Mouse (Mus musculus): ENCODE data around the gene Kif21a.

Kif21a gene

DNA sequence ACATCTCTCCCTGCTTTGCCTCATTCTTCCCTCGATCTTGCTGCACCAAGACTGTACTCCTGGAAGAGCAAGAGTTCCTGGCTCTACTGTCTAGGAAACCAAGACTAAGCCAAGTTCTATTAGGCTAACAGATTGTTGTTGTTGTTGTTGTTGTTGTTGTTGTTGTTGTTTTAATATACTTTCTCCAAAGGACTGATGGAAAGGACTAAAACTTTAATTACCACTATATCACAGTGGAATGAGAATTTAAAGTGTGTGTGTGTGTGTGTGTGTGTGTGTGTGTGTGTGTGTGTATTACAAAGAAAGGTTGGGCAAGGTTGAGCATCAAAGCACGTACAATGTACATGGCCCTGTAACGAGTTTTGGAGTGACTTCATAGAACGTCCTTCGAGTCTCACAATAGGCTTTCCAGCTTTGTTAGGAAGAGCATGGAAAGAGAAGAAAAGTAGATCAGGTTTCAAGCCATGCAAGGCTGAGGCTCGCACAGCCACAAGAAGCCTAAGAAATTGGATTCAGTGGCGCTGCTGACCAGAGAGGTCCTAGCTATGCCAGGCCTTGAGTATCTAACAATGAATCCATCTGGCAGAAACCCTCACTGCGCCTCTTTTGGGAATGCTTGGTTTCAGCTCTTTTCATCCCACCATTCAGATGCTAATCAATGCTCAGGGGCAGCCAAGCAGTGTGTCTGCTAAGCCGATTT is 31.4 kb downstream of the Kif21a start:
- no peak for DNase-seq (ENCODE audit: inconsistent age in 2 of 2, low spot score in 1 of 2)

GRCm38 (mm10) chr15:91017261-91018160 is 32.2 kb downstream of the Kif21a start:
- DNase-seq (ENCODE audit: inconsistent age in 2 of 2, low spot score in 1 of 2): no peak

- no peak for DNase-seq (ENCODE audit: inconsistent age in 2 of 2, low spot score in 1 of 2)
These were observed 33.4 kb downstream of the Kif21a start for GRCm38 (mm10) chr15:91016366-91016765.

DNA sequence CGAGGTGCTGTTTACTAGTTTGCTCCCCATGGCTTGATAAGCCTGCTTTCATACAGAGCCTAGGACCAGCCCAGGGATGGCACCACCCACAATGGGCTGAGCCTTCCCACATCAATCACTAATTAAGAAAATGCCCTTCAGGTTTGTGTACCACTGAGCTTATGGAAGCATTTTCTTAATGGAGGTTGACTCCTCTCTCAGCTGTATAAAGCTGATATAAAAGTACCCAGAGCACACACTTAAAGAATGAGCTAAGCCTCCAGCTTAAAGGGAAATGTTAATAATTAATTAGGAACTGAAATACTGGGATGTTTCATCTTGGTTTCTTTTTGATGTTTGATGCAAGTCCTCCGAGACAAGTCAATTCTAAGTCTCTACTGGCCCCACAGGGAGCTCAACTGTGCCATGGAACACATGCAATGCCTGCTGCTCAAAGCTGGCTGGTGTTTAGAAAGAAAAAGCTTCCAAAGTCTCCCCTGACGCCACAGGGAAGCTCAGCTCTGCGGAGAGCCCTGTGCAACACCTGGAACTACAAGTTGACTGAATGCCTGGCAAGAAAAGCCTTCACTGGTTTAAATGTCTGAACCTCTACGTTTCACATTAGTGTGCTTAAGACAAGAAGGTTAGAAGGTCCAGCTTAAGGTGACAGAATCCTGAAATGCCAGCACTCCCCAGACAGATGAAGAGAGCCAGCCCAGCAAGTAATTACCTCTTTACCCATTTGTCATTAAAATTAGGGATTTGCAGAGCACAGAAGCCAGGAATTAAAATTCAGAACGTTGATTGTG is 36.8 kb downstream of the Kif21a start:
- DNase-seq (ENCODE audit: inconsistent age in 2 of 2, low spot score in 1 of 2): no peak

- DNase-seq (ENCODE audit: inconsistent age in 2 of 2, low spot score in 1 of 2): no peak
These were observed 39.5 kb downstream of the Kif21a start for GRCm38 (mm10) chr15:91010218-91010617.

DNA sequence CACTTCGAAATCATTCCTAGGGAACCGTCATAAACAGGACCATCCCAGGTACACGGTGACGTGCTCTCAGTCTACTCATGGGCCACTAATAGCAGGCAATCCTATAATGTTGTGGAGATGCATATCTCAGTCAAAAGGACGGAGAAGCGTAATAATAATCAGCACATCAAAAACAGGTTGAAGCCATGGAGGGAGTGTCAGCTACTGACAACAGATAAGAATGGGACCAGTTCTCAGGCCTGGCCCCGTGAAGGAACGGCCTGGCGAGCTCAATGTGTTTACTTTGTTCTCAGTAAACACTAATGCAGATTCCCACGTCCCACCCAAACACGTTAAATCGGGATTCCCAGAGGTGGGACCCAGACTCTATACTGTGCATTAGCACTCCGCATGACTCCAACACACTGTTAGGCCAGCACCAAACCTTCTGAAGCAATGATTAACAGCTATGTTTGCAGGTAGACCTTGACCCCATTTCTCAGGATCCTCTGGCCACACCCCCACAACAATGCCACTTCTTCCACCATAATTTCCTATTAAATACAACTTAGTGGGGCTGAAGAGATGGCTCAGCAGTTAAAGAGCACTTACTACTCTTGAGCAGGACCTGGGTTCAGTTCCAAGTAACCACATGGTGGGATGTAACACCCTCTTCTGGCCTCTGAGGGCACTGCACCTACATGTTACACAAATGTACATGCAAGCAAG is 42.5 kb downstream of the Kif21a start:
- DNase-seq (ENCODE audit: inconsistent age in 2 of 2, low spot score in 1 of 2): no peak

- DNase-seq (ENCODE audit: inconsistent age in 2 of 2, low spot score in 1 of 2): peak; percentile 47 to 78
These were observed 45.0 kb downstream of the Kif21a start for GRCm38 (mm10) chr15:91004726-91005125.

DNA sequence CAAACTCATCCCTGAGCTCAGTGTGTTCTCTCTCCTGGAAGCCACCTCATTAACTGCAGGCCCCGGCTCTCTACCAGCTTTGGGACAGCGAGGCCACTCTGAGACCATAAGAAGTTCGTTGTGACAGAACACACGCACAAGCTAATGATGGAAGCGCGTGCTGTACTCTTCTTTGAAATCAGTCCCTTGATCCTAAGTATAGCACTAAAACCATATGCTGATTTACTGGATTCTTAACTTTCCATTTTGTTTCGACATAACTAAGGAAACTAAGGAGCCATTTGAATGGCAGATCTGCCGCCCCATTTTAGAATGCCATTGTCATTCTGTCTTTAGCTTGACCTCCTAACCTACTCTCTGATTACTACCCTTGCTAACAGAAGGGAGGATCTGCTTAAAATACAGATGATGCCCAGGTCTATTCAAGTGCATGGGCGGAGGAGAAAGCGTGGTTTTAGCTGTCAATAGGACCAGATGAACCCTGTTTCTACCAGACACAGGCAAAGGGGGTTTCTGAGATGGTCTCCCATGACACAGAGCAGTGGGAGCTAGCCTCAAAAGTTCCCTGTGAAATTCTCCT is 48.6 kb downstream of the Kif21a start:
- no peak for DNase-seq (ENCODE audit: inconsistent age in 2 of 2, low spot score in 1 of 2)

GRCm38 (mm10) chr15:91000280-91001036 is 49.3 kb downstream of the Kif21a start:
- DNase-seq (ENCODE audit: inconsistent age in 2 of 2, low spot score in 1 of 2): no peak

- DNase-seq (ENCODE audit: inconsistent age in 2 of 2, low spot score in 1 of 2): no peak
These were observed 56.9 kb downstream of the Kif21a start for GRCm38 (mm10) chr15:90992871-90993270.

- DNase-seq (ENCODE audit: inconsistent age in 2 of 2, low spot score in 1 of 2): peak; percentile 47 to 75
These were observed 57.4 kb downstream of the Kif21a start for GRCm38 (mm10) chr15:90992388-90992787.

- DNase-seq (ENCODE audit: inconsistent age in 2 of 2, low spot score in 1 of 2): no peak
These were observed 57.9 kb downstream of the Kif21a start for GRCm38 (mm10) chr15:90991843-90992242.

GRCm38 (mm10) chr15:90987714-90988250 is 62.0 kb downstream of the Kif21a start:
- no peak for DNase-seq (ENCODE audit: inconsistent age in 2 of 2, low spot score in 1 of 2)

GRCm38 (mm10) chr15:90975914-90976313 is 73.8 kb downstream of the Kif21a start:
- no peak for DNase-seq (ENCODE audit: inconsistent age in 2 of 2, low spot score in 1 of 2)

- no peak for DNase-seq (ENCODE audit: inconsistent age in 2 of 2, low spot score in 1 of 2)
These were observed 77.6 kb downstream of the Kif21a start for GRCm38 (mm10) chr15:90971914-90972767.

- no peak for DNase-seq (ENCODE audit: inconsistent age in 2 of 2, low spot score in 1 of 2)
These were observed 86.4 kb downstream of the Kif21a start for GRCm38 (mm10) chr15:90963320-90963719.

DNA sequence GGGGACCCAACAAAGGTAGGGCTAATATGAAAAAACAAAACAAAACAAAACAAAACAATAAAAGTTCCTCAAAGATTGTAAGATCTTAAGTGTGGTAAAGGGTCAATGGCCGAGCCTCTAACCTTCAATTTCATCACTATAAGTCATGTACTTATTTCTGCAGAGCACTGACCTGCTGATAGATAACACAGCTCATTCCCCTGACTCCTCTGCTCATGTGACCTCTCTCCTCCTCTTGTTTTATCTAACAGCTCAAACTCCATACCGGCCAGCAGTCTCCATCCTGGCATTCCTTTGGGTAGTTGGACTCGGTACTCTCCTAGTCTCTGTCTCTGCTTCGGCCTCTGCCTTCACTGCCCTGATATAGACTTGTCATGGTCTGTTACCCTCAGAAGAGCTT is 87.2 kb downstream of the Kif21a start:
- DNase-seq (ENCODE audit: inconsistent age in 2 of 2, low spot score in 1 of 2): no peak

- DNase-seq (ENCODE audit: inconsistent age in 2 of 2, low spot score in 1 of 2): no peak
These were observed 88.8 kb downstream of the Kif21a start for GRCm38 (mm10) chr15:90960831-90961554.

Data from adrenal gland, adult (tissue).